In the genomic region with DNA sequence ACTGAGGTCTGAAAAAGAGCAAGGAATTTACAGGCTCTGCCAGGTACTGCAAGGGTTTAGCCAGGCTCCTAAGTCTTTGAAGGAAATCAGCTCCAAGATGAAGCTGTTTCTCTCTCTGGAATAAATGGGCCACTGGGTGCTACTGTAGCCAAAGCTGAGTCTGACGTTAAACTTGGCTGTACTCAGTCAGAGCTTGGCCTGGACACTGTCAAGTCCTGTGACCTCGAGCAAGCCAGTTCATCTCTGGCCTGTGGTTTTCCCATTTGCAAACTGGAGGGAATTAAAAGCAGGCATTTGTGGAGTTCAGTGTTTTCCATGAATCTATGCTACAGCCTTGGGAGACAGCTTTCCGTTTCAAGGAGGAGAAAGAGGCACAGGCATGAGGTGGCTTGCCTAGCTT, we compare ENCODE assay signal across 11 mouse cellular contexts.
A peak's percentile ranks its signal among the peaks of the same experiment; 100 is the strongest.
DNase-seq lines count a peak whose midpoint lies in the region; TF ChIP-seq lines count a peak whose summit lies in the region.
"Had no signal": no experiment of that assay in that cellular context is flagged by ENCODE, and none has a peak within 500 bp of the region (broad histone marks: within the 10 kb centered on the region; RNA-seq: fewer than 3 reads in every experiment).

No protein-coding gene starts in this region.

- H3K9me3 ChIP-seq in midbrain, embryonic 10.5 days (replicated peaks): no peaks in the 10 kb centered on the region
- H3K9me3 ChIP-seq: lung, embryonic 15.5 days had no signal

- peaks cover 83% of the 10 kb centered on the region for H3K4me1 ChIP-seq in midbrain, embryonic 10.5 days
- H3K4me1 ChIP-seq: lung, embryonic 15.5 days had no signal

- 63% methylated on average over 3 of the region's 3 CpGs for WGBS in midbrain, embryonic 10.5 days

- H3K36me3 ChIP-seq in midbrain, embryonic 10.5 days: peaks cover 36% of the 10 kb centered on the region
- H3K36me3 ChIP-seq: lung, embryonic 15.5 days had no signal

- no peak overlapping the region for H3K4me3 ChIP-seq in gastrocnemius, adult 2 months
- peak overlapping the region; percentile 30; the same call in 1 of the 2 replicates for H3K4me3 ChIP-seq in midbrain, embryonic 10.5 days
- H3K4me3 ChIP-seq: erythroblast, embryonic 14.5 days; lung, embryonic 15.5 days had no signal

- no peak for TF ChIP-seq CTCF in gastrocnemius, adult 2 months (IDR thresholded peaks at IDR 0.05)

- intact Hi-C loops in gastrocnemius, adult 2 months (cut with DNase I): no loop called here

- peak overlapping the region; percentile 52 for H3K27ac ChIP-seq in gastrocnemius, adult 2 months
- peak overlapping the region; percentile 87 for H3K27ac ChIP-seq in midbrain, embryonic 10.5 days (replicated peaks)
- H3K27ac ChIP-seq: lung, embryonic 15.5 days had no signal

- DNase-seq in adrenal gland, postnatal 10 days: peak; percentile 28
- DNase-seq in adrenal gland, adult 18-20 months (ENCODE audit: low spot score in 2 of 2): no peak
- peak; percentile 41 for DNase-seq in NIH3T3 (ENCODE audit: low read depth)
- DNase-seq in gastrocnemius, adult 2 months: peak; percentile 49
- DNase-seq in midbrain, embryonic 10.5 days (ENCODE audit: low spot score): no peak
- no peak for DNase-seq in frontal cortex, postnatal 14 days (ENCODE audit: low spot score in 2 of 2)
- DNase-seq in kidney, postnatal 36 days: no peak
- DNase-seq in testis, postnatal 14 days (ENCODE audit: low spot score): no peak

- H3K27me3 ChIP-seq in midbrain, embryonic 10.5 days (ENCODE audit: low read depth, poor library complexity, severe bottlenecking): no peaks in the 10 kb centered on the region
- H3K27me3 ChIP-seq: lung, embryonic 15.5 days; Patski had no signal

Comparison
In these comparisons a context has a peak if more than half of its experiments do, and no peak if none do; other contexts are left out.
1. DNase-seq: peak in adrenal gland, postnatal 10 days (single experiment), NIH3T3 (single experiment) and gastrocnemius, adult 2 months (single experiment); none in adrenal gland, adult 18-20 months (0 of 2), midbrain, embryonic 10.5 days (single experiment), frontal cortex, postnatal 14 days (0 of 2), kidney, postnatal 36 days (0 of 2) and testis, postnatal 14 days (single experiment).